Mouse (Mus musculus) thymus, adult 2 months (tissue): ENCODE results near the gene Dnajc16. TPM values are rescaled to one million over a fixed set of nuclear protein-coding genes. Genes with fewer than 3 reads are reported as not detected.
"Not testable (repeated sequence)": the region's sequence is repeated elsewhere in the genome, so short reads cannot be mapped to it uniquely, and the experiment has no call there.

Source experiments
- DNase-seq: peaks from one replicate; pipeline ENCODE4 v3.0.0; 2021
- H3K27ac ChIP-seq: fragments of 200-500 bp; 2 replicates; pipeline ENCODE4 v1.5.1; 2012; ENCODE audit warnings: low read length, control low read depth; ENCODE audit not compliant: control insufficient read depth, insufficient read depth
- H3K27me3 ChIP-seq: fragments of 200-500 bp; 2 replicates; pipeline ENCODE4 v1.6.1; 2012; ENCODE audit warnings: mild to moderate bottlenecking, low read length, moderate library complexity, mixed read lengths; ENCODE audit not compliant: control insufficient read depth, insufficient read depth
- H3K36me3 ChIP-seq: fragments of 200-500 bp; 2 replicates; pipeline ENCODE4 v1.6.1; 2012; ENCODE audit warnings: mild to moderate bottlenecking, low read length, moderate library complexity; ENCODE audit not compliant: control insufficient read depth, insufficient read depth
- H3K4me1 ChIP-seq: fragments of 200-500 bp; replicated peaks from 2 replicates; pipeline ENCODE4 v1.6.1; 2012; ENCODE audit warnings: low read length; ENCODE audit not compliant: control insufficient read depth, insufficient read depth
- H3K4me3 ChIP-seq: fragments of 200-500 bp; 2 replicates; pipeline ENCODE4 v1.5.1; 2012; ENCODE audit warnings: mild to moderate bottlenecking, low read length, control low read depth, moderate library complexity; ENCODE audit not compliant: control insufficient read depth, insufficient read depth
- CTCF ChIP-seq: fragments of 200-500 bp; IDR thresholded peaks from 2 replicates; pipeline ENCODE4 v1.5.1; 2012; ENCODE audit warnings: mild to moderate bottlenecking, control low read depth, low read length, moderate library complexity, borderline replicate concordance; ENCODE audit not compliant: control insufficient read depth, poor library complexity, insufficient read depth; ENCODE audit errors: extremely low read depth
- POLR2A ChIP-seq: fragments of 200-500 bp; IDR thresholded peaks from 2 replicates; pipeline ENCODE4 v1.6.1; 2012; ENCODE audit warnings: mild to moderate bottlenecking, low read length, control low read depth, moderate library complexity; ENCODE audit not compliant: control insufficient read depth, poor library complexity, insufficient read depth; ENCODE audit errors: extremely low read depth
- WGBS: fragments of 180-500 bp; shearing (Covaris S2); methylation state at CpG from one replicate; pipeline ENCODE4 v1.1.7; 2018; 5-methylcytosine and 5-hydroxymethylcytosine counted together
- polyA plus RNA-seq: library from polyadenylated mRNA; depleted of rRNA; stranded (reverse); fragments of >200 nt; gene quantifications from 2 replicates; pipeline ENCODE4 v1.2.3, GENCODE M21; 2012

The Dnajc16 gene
- polyA plus RNA-seq, 1 experiment = 11.9 TPM

DNA sequence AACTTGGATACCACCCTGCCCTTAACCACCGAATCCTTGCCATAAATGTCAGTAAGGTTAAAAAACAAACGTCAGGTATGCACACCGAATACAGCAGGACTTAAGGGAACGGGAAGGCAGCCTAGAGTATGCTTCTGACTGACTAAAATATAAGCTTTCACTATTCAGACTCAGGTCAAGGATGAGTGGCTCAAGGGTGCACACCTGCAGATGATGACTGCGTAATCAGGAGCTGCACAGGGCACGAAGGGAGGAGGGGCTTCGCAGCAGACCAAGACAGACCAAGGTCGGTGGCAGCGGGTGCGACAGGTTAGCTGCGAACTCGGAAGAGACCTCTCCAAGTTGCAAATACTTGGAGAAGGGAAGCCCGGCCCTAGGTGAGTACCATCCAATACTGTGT is 4.6 kb downstream of the Dnajc16 start:
- 96% methylated on average over 13 of the region's 13 CpGs for WGBS
- TF ChIP-seq CTCF (no peak), POLR2A (no peak)
- Histone ChIP-seq H3K4me1 (peaks cover 6% of the 10 kb centered on the region), H3K27me3 (no peaks in the 10 kb centered on the region), H3K27ac (no peak overlapping the region), H3K36me3 (peaks cover 19% of the 10 kb centered on the region), H3K4me3 (no peak overlapping the region)
- no peak for DNase-seq

DNA sequence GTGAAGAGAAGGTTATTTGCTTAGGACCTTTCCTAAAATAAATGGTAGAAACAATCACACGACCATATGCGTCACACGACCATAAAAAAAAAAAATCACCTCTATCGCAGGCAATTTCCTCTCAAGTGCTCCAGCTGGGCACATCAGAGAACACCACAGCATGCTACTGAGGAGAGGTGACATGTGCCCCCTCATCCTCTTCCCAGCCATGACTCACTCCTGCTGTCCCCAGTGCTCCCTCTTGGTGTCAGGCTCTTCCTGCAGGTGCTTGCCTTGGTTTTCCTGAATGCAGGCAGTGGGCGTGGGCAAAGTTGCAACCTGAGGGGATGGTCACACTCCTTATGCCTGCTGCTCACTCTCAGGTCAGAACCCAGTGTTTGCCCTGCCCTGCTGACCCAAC is 5.9 kb downstream of the Dnajc16 start:
- 89% methylated on average over 5 of the region's 5 CpGs for WGBS
- no peak overlapping the region for H3K27ac ChIP-seq
- no peak overlapping the region for H3K4me3 ChIP-seq
- peaks cover 19% of the 10 kb centered on the region for H3K36me3 ChIP-seq
- no peak for DNase-seq
- no peaks in the 10 kb centered on the region for H3K27me3 ChIP-seq
- TF ChIP-seq POLR2A = no peak
- no peak for TF ChIP-seq CTCF
- H3K4me1 ChIP-seq = peaks cover under 1% of the 10 kb centered on the region

DNA sequence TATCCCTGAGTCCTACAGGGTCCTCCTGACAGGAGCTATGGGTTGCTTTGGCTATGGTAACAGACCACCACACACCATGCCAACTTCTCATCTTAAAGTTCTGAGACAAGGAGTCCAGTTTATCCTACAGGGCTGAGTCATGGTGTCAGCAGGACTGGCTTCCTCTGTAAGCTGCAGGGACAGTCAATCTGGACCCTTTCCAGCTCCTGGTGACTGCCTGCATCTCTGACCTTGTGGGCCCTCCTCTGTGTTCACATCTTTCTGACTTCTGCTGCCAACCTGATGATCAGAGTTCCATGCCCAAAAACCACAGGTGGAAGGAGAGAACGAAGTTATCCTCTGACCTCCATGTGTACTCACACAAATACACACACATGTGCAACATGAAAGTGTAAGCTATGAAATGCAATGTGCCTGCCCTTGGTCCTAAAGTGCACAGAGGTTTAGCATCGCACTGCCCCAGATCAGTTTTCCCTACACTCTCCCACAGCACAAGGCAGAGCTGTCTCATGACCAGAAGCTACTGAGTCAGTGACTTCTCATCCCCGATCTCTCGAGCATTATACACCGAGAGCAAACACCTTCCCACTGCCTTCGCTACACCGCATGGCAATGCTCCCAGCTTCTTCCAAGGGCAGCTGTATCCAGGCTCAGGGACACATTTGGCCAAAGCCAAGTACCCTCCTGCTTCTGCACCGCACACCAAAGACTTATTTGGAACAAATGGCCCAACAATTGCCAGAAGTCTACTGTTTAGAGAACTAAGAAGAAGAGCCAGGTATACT is 9.3 kb downstream of the Dnajc16 start:
- WGBS = 97% methylated on average over 8 of the region's 8 CpGs
- H3K36me3 ChIP-seq = peaks cover 23% of the 10 kb centered on the region

DNA sequence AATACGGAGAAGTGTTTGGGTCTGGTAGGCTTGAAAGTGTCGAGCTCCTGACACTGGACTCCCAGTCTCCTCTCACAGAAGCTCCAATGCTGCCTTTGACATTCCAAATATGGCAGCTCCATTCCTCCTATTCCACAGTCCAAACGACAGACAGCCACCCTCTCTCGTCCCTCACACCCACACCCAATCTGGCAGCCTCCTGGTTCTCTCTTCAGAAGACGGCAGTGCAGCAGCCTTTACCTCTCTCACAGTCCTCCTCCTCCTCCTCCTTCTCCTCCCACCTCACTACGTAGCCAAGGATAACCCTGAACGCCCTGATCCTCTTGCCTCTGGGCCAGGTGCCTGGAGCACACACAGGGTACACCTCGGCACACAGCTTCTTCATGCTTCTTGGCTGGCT is 10.9 kb downstream of the Dnajc16 start:
- no peak for DNase-seq
- Histone ChIP-seq H3K36me3 (peaks cover 34% of the 10 kb centered on the region), H3K4me3 (no peak overlapping the region), H3K27me3 (no peaks in the 10 kb centered on the region), H3K4me1 (no peaks in the 10 kb centered on the region), H3K27ac (no peak overlapping the region)
- WGBS = 97% methylated on average over 8 of the region's 8 CpGs
- TF ChIP-seq POLR2A (no peak), CTCF (no peak)

More for the DNA sequence above, 9.3 kb downstream of the Dnajc16 start:
- H3K4me1 ChIP-seq = no peaks in the 10 kb centered on the region
- DNase-seq = no peak
- no peaks in the 10 kb centered on the region for H3K27me3 ChIP-seq
- no peak overlapping the region for H3K4me3 ChIP-seq
- TF ChIP-seq CTCF (no peak), POLR2A (no peak)
- H3K27ac ChIP-seq = no peak overlapping the region

DNA sequence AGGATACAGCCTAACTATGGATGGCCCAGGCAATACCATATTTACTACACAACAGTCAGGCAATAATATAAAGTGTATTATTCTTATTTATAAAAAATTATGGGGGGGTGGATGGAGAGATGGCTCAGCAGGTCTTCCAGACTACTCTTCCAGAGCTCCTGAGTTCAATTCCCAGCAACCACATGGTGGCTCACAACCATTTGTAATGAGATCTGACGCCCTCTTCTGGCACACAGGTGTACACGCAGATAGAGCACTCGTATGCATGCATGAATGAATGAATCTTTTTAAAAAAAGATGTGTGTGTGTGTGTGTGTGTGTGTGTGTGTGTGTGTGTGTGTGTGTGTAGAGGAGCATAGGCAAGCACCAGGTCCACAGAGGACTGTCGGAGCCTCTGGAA is 17.7 kb downstream of the Dnajc16 start:
- peaks cover 66% of the 10 kb centered on the region for H3K36me3 ChIP-seq
- DNase-seq, H3K4me1 ChIP-seq, H3K4me3 ChIP-seq, H3K27ac ChIP-seq, H3K27me3 ChIP-seq: not testable (repeated sequence)
- 87% methylated on average over 4 of the region's 4 CpGs for WGBS

DNA sequence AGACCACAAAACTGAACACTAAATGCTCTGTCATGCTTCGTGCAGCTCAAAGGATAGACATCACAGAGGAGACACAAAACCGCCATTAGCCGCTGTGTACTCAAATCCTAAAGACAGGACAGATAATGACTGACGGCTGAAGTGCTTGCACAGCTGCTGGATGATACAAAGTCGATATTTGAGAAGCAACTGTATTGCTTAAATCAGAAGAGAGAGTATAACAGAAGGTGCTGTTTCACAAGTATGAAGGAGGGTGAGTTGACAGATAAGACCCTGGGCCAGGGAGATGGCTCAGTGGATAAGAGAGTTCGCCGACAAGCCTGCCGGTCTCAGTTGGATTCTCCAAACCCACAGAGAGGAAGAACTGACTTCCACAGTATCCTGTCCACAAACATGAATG is 18.9 kb downstream of the Dnajc16 start:
- peaks cover 66% of the 10 kb centered on the region for H3K36me3 ChIP-seq
- no peaks in the 10 kb centered on the region for H3K4me1 ChIP-seq

More for the DNA sequence above, 18.9 kb downstream of the Dnajc16 start:
- Histone ChIP-seq H3K27me3 (no peaks in the 10 kb centered on the region), H3K4me3 (no peak overlapping the region), H3K27ac (no peak overlapping the region)
- WGBS = 65% methylated on average over 8 of the region's 8 CpGs
- TF ChIP-seq CTCF (no peak), POLR2A (no peak)
- DNase-seq = no peak
